Mouse (Mus musculus) erythroblast, embryonic 14.5 days (primary cell): Measurements from ENCODE around the gene Zfp14.

Experiments used
- GATA1 ChIP-seq: IDR thresholded peaks from 2 replicates; pipeline ENCODE4 v1.6.1; 2012; ENCODE audit warnings: low read length, inconsistent platforms, mixed read lengths
- TAL1 ChIP-seq: IDR thresholded peaks from 3 replicates; pipeline ENCODE4 v1.6.1; 2012; ENCODE audit warnings: low read length, inconsistent platforms, mixed read lengths

DNA sequence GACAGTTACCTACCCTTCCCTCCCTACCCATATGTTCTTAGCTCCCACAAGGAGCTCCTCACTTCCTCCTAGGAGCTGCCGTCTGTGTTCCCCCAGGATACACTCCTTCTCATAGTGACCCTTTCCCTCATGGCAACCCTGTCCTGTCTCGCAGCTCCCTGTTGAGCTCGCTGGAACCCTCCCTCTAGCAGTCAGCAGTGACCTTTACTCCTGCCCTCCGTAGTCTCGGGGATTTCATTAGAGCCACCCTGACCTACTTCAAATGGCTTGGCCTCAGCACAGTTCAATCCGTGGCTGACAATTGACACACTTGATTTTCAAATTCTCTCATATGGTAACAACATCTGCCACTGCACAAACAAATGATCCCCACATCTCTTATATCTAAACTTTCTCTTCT lies 20.5 kb downstream of the Zfp14 start:
- TF ChIP-seq TAL1 (no peak), GATA1 (no peak)
